Mouse (Mus musculus): ENCODE results near the gene Dpf2.

Dpf2 gene

DNA sequence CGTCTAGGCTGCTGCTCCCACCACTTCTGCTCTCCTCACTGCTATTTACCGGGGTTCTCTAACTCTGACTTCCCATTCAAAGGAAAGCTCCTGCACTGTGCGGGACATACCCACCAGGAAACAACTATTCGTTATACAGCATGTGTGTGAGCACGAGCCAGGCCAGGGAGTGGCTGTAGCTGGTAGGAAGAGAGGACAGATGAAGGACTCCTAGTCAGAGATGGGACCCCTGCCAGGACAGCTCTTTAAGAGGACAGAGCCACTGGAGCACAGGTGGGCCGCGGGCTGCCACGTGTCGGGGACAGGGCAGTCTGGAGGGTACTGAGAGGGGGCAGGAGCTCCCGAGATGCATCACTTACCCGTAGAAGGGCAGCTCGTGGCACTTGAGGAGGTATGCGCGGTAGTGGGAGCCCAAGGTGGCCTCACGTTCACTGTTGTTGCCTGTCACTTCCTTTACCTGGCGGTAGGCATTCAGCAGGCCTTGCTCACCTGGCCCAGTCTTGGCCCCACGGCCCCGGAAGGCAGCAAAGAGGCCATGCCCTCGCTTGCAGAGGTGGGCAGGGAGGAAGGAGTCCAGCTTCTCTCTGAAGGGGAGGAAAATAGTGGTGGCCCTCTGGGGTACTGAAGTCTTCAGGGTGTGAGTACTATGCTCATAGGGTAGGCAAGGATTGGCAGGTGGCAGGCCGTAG is 48.0 kb downstream of the Dpf2 start:
- 92% methylated on average over 20 of the region's 20 CpGs for WGBS

DNA sequence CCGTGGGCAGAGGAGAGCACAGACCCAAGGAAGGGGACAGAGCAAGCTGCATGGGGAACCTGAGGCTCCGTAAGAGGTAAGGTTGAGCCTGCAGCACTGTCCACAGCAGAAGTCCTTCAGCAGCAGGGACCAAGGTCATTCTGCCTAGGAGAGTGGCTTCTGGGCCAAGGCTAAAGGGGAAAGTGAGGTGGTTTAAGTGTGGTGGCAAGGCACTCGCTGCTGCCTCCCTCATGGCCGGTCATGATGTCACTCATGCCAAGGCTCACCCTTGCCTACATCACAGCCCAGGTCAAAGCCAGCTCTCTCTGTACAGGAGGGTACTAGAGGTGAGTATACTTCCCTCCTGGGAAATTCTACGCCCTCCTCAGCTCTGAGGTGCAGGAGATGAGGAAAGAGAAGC is 49.0 kb downstream of the Dpf2 start:
- 100% methylated on average over 5 of the region's 5 CpGs for WGBS

DNA sequence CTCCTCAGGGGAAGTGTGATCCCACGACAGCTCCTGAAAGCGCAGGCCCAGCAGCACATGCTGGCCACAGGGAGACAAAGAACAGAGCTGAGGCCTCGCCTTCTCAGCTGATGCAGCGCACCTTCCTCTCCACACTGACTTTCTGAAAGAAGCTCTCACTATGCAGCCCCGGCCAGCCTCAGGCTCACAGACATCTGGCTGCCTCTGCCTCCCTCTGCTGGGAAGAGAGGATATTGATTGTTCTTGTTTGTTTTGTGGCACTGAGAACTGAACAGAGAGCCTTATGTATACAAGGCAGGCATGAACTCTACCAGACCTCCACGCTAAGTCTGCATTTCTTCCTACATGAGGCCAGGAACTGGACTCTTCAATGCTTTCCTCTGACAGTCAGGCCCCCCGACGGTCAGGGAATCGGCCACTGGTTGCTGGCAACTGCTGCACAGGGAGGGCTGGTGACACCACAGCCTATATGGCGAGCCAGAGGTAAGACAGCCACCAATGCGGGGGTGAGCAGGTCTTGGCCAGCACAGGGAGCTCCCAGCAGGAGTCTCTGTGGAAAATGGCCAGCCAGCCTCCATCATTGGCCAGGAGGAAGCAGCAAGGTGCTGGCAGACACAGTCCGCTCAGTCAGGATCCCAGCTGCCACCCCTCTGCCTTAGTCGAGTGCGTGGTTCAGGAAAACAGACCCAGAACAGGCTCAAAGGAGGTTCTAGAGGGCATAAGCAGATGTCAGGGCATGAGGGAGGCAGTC is 50.3 kb downstream of the Dpf2 start:
- 91% methylated on average over 14 of the region's 14 CpGs for WGBS

DNA sequence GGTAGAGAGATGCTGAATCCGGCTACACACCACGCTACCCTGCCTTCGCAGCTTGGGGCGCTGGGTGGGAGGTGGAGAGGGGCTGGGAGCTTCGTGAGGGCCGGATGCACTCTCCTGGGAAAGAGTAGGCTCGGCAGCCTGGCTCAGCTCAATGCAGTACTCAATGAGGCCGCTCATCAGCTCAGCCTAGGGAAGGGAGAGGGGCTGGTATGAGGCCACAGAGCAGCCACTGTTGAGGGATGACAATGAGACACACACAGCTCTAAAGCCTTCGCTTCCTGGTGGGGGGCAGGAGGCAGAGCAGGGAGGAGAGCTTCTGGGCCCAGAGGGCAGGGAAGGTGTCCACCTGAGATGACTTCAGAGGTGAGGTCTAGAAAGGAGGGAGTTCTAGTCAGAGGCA is 56.2 kb downstream of the Dpf2 start:
- WGBS, result 68% methylated on average over 9 of the region's 9 CpGs

DNA sequence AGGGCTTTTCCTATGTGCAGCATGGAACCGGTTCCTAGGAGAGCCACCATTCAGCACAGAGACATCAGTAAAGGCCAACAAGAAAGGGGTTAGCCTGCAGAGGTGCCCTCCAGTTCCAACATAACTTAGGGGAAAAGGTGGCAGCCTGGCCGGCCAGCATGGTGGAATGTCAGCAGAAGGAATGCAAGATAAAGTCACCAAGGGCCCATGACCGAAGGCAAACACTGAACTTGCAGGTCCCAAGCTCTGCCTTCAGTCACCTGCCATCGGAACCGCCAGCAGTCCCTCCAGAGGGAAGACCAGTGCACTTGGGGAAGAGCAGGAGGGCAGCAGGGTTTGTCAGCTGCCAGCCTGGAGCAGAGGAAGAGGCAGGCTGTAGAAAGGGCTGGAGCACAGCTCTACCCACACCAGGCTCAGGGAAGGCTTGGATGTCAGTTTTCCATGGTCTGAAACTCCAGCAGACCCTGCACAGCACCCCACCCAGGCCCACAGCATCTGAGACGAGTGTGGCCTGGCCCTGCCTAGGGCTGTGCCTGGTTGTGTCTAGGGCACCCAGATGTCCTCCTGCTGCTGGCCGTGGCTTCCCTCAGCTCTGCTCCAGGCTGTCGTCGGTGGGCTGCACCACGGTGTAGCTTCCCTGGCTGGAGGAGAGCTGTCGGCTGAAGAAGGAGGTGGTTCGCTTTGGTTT is 60.6 kb downstream of the Dpf2 start:
- 85% methylated on average over 12 of the region's 12 CpGs for WGBS

DNA sequence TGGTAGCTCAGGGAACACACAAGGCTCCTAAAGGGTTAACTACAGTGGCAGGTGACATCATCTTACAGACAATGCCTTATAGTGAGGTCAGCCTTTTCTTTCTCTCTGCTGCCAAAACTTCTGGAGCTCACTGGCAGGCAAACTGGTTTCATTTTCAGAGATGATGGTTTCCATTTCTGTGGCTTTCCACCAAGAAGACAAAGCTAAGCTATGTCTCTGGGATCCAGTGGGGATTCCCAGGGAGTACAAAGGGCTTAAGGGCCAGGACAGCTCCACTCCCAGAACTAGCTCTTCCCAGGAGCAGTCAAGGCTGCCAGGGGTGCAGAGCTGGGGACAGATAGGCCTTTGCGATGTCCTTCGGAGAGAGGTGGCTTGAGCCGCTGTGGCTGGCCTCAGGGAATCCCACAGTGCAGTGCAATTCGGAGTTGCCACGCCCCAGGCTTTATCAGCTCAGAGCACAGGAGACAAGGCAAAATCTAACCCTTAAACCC is 61.3 kb downstream of the Dpf2 start:
- 66% methylated on average over 5 of the region's 5 CpGs for WGBS

DNA sequence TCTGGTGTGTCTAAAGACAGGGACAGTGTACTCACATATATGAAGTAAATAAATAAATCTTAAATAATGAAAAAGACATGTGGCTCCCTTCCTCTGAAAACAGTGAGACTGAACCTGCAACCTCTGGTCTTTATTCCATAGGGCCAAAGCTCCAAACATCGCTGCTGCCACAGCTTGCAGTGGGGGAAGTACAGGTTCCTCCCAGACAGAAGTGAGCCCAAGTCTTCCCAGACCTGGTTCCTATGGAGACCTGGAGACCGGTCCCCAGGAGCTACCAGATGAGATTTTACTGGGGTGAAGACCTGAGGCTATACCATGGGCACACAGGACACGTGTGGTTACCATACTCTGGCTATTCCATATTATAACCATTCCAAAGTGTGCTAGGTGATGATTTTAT is 62.0 kb downstream of the Dpf2 start:
- 79% methylated on average over 3 of the region's 3 CpGs for WGBS

DNA sequence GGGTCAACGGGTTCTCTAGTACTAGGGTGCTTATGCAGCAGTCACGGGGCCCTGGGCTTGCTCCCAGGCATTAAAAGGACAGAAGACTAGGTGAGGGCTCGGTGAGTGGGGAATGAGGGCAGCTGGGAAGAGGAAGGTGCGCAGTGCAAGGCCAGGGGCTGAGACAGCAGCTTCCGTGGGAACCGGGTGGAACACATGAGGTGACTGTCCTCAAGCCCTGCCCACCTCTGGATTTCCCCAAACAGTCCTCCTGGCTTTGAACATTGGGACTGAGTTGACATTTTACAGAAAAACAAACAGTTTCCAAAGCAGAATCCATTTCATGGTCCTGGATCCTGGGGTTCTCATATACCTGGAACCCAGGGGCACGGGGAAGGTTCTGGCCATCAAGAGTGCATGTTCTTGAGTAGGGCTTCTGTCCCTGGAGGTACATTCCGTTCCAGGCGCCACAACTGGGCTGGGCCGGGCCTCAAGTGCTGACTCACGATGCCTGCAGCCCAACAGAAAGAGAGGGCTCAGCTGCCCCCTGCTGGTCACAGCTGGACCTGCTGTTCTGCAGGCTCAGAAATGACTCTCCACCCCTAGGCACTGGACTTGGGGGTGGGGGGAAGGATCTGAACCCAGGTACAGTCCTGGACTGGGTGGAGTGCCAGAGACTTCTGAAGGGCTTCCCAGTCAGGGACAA is 62.8 kb downstream of the Dpf2 start:
- WGBS, result 23% methylated on average over 11 of the region's 11 CpGs

DNA sequence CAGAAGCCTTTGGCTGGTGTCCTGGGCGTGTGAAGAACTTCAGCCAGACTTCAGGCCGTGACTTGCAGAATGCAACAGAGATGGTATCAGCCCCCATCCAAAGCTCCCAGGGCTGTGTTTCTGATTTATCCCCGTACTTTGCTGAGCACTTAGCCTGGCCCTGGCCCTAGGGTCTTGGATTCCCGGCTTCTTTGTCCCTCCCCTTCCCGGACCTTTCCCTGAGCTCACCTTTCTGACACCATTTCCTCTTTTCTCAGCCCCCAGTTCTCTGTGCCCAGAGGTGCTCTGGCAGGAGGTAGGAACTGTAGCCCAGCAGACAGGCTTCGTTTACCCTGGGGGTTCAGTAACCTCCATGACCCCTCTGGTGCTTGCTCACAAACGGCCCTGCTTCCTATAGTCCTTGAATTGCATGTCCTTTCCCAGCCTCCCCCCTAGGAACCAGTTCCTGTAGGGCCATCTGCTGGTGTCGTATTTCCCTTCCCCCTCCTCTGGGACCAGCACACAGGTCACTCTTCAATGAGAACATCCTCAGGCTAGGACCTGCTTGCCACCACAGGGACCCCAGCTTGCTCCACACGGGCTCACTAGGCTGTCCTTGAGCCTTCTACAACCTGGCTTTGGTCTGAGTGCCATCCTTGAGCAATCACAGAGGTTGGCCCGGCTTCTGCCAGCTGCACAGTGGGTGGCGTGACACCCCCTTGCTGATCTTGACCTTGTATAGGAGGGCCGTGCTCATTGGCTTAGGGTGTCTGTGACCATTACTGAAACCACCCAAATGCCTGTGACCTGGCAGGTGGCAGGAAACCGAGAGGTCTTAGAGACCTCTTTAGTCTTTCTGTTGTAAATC is 63.8 kb downstream of the Dpf2 start:
- 34% methylated on average over 13 of the region's 13 CpGs for WGBS

DNA sequence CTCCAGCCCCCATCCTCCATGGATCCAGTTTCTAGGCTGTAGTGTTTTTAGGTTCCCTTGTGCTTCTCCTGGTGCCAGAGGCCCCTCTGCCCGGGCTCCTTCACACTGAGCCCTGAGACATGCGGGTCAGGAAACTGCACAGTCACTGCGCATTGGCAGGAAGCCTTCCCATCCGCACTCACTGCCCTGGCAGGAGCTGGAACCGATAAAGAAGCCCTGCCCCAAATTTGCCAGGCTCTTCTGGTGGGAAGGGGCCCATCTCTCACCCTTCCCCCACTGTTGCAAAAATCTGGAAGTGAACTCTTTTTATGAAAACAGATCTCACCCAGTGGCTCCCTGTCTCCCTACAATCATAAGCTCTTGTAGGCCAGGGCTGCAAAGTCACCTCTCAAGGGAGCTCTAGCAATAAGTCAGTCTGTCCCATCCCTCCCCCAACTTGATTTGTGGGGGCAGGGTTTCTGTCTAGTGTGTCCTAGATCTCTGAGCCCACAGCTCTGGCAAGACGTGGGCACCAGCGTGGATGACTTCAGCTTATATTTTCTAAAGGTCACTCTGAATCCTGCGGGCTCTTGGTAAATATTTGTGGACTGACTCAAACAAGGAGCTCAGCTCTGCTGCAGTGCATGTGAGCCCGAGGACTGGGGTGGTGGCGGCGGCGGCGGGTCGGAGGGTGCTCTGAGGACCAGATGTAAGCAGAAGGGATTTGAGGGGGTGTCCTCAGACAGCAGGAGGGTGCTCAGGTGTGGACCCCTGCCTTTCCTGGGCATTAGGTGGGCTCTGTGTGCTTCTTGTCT is 64.6 kb downstream of the Dpf2 start:
- 16% methylated on average over 14 of the region's 14 CpGs for WGBS

DNA sequence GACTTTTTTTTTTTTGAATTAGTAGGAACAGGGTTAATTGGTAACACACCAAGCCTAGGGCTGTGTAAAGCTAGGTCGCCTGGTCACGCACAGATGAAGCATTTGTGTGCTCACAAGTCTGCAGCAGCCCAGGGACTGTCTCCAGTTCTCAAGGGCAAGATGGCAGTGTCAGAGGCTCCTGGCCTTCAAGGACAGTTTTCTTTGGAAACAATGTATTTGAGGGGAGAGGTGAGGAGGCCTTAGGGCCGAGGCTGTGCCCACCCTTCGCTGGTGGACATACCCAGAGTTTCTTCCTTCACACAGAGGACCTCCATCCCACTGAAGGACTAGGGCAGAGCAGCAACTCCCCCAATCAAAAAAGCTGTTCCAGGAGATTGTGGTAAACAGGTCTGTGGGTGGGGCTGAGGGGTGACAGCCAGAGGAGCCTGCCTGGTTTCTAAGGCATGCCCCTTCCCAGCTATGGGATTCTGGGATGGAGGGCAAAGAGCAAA is 65.5 kb downstream of the Dpf2 start:
- 24% methylated on average over 4 of the region's 4 CpGs for WGBS

DNA sequence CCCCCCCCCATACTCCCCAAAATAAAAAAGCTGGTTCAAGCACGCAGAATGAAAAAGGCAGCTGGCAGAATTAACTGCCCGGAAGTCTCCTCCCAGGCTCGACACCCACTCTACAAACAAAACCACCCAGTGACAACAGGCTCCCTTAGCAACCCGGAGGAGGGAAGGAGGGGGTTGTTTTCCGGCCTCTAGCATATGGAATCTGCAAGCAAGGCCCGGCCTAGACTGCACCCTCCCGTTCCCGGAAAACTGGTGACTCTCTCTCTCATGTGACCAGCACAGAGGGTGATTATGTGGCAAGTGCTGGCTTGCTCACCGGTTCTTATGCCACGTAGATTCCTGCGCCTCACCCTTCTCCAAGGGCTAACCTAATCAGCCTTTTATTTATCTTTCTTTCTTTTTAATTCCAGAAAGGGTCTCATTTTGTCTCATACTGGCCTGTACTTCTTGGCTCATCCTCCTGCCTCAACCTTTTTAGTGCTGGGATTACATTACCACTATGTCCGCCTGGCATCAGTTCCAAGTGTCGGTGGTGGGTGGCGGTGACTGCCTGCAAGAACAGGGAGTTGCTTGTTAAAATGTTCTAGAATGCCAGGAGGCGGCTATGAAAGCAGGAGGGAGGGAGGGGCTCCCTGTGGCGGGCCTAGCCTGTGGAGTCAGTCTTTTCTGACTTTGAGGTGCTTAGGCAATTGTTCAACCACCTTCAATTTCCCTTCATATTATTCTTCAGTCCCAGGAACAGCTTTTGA is 66.1 kb downstream of the Dpf2 start:
- 1% methylated on average over 16 of the region's 16 CpGs for WGBS
